Mouse (Mus musculus): ENCODE measurements around the gene Raf1.

- TF ChIP-seq POLR2A (IDR thresholded peaks at IDR 0.05; ENCODE audit: control insufficient read depth, low read depth, low read length), result no peak
- TF ChIP-seq CTCF (IDR thresholded peaks at IDR 0.05; ENCODE audit: control insufficient read depth, insufficient read depth, insufficient replicate concordance, low read depth, low read length), result no peak
Measured at GRCm38 (mm10) chr6:115717715-115718558, 41.5 kb upstream of the Raf1 start.
